Mouse (Mus musculus) CD4-positive helper T cell, adult 2 months (primary cell): ENCODE results near the gene Ugt1a6a.

Experiments
- DNase-seq: peaks from one replicate; pipeline ENCODE4 v3.0.0-alpha.2; 2012; ENCODE audit warnings: low read depth, missing footprints, low spot score

Gene Ugt1a6a

DNA sequence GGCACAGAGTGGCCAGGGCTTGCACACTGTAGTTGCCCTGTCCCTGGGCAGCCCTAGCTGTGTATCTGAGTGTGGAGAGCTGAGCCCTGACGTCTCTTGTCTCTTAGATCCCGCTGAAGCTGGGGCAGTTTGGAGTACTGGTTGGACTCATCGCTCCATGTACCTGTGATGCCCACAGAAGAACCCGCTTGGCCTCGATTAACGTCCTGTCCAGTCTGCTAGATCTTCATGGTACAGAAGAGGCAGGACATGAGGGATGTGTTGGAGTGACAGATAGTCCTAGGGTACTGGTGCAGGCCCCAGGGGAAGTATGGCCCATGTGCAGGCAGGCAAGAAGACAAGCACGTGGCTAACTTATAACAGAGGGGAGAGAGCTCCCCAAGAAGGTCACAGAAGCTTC is 115.0 kb downstream of the Ugt1a6a start:
- no peak for DNase-seq

DNA sequence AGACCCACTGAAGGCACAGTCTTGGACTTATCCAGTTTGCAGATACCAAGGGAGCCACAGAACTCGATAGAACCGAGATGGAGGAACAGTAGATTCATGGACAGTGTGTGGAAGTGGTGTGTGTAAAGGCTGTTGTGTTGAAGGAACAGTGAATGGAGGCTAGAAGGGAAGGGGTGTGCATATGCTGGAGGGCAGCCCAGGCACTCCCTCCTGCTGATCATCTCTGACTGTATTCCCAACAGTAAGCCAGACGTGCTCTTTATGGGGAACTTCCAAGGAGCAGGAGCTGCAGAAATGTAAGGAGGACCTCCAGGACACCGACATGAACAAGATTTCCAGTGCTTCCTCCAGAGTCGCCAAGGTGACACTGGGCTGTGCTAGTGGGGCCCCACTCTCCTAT is 115.4 kb downstream of the Ugt1a6a start:
- DNase-seq = no peak

DNA sequence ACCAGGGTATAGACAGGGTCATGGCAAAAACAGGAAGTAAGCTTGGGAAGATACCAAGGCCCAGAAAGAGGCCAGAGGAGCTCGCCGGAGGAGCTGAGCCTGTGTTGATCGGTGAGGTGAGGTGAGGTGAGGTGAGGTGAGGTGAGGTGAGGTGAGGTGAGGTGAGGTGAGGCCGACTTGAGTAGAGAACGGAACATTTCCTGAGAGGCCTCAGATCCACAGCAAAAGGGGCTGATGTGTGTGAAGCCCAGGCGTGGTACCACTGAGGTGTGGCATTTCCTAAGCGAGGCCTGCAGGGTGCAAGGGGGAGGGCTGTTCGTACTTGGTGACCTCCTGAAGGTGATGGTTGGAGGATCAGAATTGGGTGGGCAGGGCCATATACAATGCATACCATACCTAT is 118.5 kb downstream of the Ugt1a6a start:
- DNase-seq = no peak

DNA sequence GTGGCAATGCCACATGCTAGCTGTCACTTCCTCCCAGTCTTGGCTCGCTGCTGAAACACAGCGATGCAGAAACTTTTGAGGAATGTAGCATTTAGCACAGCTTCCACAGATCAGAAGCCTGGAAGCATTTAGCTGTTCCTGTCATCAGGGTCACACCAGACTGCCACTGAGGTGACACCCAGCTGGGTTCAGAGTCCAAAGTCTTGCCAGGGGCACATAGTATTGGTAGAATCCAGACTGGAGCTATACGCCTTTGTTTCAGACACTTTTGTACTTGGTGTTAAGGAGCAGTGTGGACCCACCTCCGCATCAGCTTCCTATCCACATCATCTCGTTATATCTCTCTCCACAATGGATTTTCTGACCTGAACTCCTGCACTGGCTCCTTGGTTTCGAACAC is 118.9 kb downstream of the Ugt1a6a start:
- no peak for DNase-seq

DNA sequence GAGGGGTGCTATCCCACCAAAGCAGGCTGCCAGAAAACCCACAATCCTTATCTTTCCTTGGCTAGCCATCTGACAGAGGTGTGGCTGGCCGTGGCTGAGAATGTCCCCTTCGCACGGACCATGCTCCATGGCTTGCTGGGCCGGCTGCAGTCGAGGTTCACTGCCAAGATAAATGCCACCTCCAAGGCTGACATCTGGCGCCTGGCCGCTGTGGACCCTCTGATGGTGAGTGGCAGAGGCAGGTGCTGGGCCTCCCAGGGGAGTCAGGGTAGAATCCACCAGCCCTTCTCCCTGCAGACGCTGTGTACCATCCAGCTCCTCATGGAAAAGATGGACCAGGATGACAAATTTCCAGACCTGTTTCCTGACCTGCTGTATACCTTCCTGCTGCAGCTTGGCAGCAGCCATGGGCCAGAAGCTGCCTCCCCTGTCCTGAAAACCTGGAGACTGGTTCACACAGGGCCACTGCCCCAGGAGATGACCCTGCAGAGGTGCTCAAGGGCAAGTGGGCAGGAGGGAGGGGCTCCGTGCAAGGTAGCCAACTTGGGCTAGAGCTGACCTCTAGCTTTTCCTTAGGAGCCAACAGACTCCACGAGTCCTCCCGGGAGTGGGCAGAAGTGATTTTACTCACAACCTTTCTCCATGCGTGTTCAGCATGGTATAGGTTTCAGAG is 120.3 kb downstream of the Ugt1a6a start:
- DNase-seq = no peak

DNA sequence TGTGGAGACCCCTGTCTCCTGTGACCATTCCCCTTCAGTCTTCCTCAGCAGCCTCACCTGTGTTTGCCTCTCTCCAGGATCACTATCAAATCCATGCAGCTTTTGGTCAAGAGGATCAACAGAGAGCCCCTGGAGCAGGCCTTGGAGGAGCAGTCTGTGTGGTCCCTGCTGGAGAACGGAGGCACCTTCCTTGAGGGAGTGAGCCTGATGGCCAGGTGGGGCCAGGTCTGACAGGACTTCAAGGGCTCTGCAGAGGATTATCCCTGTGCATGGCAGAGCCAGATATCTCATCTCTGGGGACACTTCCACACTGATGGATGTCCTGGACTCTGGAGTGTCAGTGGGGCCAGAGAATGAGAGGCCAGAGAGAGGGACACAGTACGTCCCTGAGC is 120.9 kb downstream of the Ugt1a6a start:
- no peak for DNase-seq

DNA sequence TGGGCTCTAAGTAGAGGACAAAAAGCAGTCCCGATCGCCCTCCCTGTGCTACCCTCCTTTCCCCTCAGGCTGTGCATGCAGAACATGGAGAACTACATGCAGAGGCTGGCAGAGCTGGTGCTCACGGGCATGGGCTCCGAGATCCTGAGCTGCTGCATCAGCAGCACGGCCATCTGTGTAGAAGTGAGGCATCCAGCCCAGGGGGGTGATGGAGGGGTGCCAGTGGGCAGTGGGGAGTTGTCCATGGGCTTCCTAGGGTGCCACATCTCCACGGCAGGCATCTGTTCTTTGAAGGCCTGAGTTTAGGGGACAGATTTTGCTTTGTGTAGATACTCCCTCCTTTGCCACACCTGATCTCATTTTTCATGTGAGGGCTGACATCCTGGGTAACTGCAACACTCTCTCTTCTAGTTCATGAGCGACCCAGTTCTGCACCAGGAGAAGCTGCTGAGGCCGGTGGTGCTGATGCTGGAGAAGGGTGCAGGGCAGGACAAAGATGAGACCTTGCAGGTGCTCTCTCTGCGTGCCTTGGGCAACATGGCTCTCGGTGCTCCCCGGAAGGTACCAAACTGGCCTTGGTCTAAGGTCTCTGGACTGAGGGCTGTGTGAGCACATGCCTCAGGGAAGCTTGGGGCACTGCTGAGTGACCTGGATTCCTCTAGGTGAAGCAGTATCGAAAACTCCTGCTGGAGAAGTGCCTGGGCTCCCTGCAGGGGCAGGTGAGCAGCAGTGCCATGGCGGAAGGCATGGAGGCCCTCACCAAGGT is 121.6 kb downstream of the Ugt1a6a start:
- DNase-seq = no peak

DNA sequence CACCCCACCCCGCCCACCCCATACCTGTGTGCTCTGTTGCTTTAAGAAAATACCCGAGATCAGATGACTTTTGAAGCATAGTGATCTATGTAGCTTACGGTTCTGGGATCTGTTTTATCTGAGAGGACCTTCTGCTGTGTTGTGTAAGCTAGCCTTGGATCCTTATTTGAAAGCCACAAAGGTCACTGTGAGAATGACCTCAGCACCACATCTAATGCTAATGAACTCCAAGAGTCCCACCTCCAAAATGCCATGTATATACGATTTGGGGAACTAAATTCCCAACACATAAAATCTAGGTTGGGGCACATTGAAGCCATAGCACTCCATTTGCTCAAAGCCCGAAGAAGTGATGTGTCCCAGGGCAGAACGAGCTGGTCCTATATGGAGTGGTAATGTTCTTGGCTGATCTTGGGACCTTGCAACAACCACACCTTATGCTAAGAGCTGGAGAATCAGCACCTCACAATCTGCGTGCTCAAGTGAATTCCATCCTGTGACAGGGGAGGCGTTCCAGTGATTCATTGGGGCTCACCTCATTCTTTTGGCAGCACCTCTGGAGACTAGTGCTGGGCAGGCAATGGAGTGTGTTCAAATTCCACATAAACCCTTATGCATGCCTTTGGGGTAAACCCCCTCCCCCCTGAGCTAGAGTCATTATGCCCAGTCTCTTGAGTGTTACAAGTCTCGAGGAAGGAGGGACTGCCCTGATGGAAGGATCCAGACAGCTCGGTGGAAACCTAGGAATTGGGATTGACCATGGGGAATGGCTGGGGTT is 122.5 kb downstream of the Ugt1a6a start:
- no peak for DNase-seq

DNA sequence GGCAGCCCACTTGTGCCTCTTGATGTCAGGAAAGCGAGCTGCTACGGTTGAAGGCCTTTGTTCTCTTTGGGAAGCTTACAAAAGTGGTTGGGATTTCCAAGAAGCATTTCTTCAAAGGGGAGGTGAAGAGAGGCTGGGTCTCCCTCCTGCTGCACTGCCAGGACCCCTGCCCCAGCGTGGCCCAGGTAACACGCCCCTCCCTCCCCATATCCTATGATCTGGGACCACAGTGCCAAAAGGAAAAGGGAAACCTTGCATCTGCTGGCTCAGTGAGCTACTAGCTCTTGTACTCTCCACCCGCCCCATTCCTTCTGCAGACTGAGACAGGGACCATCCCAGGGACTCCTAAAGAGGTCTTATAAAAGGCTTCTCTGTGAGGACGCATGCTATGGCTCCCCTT is 123.1 kb downstream of the Ugt1a6a start:
- no peak for DNase-seq

DNA sequence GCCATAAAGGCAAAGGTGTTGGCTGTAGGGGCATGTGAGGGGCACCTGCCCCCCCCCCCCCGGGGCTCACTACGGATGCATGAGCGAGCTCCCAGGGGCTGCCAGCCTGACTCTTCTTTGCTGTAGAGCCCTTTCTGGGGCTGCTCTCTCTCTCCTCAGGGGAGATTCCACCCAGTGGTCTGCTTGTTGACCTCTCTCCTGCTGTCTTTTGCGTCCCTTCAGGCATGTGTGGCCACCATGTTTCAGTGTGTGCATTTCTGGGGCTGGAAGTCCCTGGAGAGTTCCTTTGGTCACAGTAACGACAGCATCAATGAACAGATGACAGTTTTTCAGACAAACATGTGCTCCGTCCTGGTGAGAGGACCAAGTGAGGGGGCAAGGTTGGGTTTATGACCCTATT is 123.8 kb downstream of the Ugt1a6a start:
- DNase-seq = no peak

DNA sequence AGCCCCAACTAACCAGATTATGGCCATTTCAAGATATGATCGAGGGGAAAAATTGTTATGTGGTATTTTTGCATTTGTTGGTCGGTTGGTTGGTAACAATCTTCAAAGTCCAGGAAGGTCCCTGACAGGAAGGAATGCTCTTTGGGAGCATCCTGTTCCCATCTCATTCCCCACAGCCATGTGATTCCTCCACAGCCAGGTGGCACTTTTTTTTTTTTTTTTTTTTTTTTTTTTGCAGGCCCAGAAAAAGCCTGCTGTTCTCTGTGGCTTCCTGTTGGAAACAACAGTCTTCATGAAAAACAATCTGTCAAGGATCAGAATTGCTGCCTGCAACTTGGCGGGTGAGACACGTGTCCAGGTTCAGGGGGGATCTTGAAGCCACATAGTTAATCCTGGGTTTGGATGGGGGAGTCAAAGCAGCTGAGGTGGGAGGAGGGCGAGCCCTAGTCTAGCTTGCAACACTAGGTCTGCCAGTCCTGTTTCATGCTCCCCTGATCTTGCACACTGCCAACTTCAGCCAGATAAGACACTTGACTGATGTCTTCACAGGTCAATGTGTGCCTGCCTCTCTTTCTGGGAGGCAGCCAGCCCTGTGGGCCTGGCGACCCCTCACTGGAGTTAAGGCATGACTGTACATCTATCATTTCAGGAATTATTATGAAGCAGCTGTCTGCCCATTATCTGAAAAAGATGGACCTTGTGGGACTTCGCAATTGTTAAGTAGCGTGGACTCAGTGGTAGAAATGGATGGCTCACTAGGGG is 124.5 kb downstream of the Ugt1a6a start:
- no peak for DNase-seq

DNA sequence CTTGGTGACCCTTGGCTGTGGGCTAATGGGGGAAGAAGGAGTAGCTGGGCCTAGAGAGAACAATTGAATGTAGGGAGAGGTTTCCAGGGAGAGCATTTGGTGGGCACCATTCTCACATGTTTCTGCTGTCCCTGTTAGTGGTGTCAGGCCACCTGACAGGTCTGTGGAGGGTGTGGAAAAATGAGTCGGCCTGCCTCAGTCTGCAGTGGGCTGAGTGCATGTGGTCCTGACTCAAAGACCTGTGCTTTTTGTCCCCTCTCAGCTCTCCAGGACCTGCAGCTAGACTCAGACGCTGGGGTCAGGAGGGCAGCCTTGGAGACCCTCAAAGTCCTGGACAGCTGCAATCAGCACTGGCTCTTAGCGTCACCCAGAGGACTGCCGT is 125.0 kb downstream of the Ugt1a6a start:
- no peak for DNase-seq

DNA sequence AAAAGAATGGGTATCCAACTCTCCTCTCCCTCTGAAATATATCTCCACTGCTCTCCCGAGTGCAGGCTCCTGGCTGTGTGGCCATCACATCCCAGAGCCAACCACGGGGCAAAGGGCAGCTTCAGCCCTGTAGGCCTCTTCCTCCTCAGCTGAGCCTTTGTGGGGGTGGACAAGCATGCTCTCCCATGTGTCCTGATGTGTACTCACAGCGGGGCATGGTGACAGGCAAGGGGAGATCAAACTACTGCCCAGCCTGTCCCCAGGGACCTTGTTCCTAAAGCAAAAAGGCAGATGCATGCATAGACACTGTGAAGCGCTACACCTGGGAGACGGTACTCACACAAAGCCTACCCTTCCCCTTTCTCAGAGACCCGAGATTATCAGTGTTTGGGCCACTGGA is 125.5 kb downstream of the Ugt1a6a start:
- no peak for DNase-seq

DNA sequence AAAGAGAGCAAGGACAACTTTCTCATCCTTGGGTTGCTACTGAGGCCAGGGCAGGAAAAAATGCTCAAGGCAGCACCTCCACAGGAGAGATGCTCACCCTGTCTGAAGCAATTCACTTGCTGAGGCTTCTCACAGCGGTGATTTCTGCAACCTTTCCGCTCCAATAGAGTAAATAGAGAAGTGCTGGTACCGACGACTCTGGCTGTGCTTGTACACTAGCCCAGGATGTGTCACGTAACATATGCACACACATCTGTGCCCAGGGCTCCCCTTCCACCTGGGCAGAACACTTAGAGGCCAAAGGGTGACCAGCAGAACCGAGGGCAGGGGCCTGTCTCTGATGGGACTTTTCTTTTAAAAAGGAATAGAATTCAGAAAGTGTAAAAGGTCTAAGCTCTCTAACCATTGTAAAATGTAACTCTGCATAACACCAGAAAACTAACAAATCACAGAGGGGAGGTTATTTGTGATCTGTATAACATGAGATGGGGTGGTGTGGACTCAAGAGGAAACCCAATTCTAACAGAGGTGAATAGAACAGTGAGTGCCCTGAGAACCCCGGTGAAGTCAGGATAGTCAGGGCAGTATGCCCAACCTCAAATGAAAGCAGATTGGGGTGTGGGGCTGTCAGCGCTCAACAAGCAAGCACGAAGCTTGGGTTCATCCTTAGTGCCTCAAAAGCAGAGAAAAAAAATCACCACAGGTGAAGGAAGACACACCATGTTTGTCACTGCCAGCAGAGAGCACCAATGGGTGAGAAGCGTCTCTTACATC is 126.2 kb downstream of the Ugt1a6a start:
- DNase-seq = no peak

DNA sequence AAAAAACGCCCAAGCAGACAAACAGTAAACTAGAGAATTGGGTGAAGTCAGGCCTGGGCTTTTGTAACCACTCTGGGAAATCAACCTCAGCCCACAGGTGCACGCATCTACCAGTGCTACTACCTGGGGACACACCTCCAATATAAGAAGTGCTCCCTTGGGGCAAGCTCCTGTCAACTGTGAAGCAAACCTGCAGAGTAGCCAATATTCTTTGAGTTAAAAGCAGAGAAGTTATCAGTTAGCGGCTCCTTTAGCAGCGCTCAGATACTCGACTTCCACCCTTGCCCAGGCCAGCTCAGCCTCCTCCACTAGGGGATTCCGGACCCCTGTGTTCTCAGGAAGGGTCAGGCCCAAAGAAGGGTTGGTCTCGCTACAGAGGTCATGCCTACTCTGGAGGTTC is 127.1 kb downstream of the Ugt1a6a start:
- no peak for DNase-seq

DNA sequence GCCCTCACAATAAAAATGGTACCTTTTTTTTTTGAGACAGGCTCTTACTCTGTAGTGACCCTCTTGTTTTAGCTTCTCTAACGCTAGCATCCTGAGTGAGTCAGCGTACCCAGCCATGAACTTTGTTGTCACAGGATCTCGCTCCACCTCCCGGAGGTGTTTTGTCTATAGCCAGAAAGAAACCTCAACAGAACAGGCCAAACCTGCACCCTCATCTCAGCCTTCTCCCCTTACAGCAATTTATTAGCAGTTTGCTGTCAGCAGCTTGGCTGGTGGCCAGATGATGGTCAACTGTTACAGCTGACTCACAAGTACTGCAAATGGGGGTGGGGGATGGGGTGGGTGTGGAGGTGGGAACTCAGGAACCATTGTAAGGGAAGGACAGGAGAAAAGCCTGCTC is 127.6 kb downstream of the Ugt1a6a start:
- no peak for DNase-seq

DNA sequence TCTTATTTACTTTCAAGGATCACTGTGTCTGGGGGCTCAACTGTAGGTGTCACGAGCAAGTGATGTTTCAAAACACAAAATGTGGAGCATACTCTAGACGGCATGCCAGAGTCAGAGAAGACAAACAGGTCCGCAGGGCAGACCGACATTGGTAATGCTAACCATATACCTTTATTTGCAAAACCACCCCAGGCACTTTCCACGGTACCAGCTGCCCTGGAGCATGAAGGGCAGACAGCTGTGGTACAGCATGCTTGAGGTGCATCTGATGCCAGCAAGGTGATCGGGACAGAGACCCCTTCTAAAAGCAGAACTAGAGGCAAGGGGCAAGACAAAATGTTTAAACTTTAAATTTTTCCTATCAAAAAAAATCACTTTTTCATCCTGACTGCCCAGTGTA is 128.4 kb downstream of the Ugt1a6a start:
- DNase-seq = no peak

DNA sequence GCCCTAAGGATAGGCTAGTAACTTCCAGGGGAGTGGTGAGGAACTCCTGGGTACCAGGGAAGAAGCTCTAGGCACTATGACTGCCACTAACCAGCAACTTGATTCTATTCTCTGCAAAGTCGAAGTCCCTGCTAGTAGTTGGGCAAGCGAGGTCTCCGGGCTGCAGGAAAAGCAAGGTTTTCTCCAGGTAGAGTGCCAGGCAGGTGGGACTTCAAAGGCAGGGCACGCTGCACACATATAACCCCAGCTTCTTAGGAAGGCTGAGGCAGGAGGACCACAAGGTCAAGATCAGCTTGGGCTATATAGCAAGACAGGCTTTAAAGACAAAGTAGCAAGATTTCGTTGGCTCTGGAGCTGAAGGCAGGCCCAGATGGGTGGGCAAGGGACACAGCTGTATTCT is 129.2 kb downstream of the Ugt1a6a start:
- no peak for DNase-seq

DNA sequence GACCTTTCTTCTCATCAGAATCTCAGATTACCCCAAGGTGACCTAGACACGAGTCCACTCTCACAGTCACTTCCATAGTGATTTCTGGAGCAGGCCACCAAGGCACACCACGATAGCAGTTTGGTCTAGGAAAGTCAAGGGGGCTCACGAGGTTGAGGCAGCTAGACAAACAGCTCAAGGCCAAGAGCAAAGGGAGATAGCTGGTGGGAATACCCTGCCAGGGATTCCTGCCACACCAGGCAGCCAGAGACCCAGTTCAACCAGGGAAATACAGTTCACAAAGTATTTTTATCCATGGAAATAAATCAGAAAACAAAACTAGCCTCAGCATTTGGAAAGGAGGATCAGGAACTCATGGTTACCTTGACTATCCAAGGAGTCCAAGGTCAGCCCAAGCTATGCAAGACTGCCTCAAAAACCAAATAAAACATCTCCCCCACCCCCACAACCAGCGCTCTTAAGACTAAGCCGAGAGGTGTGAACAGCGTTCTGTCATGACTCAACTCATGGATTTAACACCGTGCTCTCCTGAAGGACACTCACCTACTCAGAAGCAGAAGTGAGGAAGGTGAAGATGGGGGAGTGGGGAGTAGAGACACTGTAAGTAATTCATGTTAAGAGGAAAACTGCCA is 129.7 kb downstream of the Ugt1a6a start:
- DNase-seq = no peak

DNA sequence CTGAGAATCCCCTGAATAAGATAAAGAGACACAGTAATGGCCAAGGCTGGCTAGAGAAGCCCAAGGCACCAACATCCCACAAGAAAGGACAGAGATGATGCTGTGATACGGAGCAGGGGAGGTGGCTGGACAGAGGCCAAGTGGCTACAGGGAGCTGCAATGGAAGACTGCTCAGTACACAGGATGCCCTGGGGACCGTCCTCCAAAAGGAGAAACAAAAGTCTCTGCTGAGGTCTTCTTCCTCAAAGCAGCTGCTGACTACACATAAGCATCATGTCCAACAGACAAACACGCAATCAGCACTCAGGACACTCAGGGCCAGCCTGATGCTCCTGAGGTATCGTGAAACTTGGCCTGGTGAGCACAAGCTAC is 130.2 kb downstream of the Ugt1a6a start:
- no peak for DNase-seq

DNA sequence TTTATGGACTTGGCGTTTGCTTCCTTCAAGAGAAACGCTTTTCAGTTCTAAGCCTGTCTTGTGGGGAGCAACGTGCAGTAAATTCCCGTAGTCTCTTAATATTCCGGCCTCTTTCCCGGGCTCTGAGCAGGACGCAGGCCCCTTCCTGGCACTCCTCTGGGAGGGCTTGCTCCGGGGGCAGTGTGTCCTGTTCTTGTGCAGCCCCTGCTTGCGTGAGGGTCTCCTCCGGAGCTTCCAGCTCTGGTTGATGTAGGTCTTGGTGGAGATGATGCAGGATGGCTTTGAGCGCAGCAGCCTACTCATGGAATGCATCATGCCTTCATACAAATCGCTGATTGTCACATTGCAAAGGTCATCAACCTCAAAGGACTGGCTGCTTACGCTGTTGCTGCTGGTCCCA is 131.5 kb downstream of the Ugt1a6a start:
- DNase-seq = no peak
